Mouse (Mus musculus): ENCODE data around the gene Stac2. TPM values are rescaled to one million over a fixed set of nuclear protein-coding genes. Genes with fewer than 3 reads are reported as not detected.

The Stac2 gene
- total RNA-seq, 2 experiments from 2014 or later: 27.2 to 31.0 TPM

- peak in 1 of 2 experiments; percentile 71 for DNase-seq (ENCODE audit: low spot score in 2 of 2)
Observed at GRCm38 (mm10) chr11:98022555-98023371, 30.5 kb downstream of the Stac2 start, which contains the start of gene Cacnb1. Gene Cacnb1 (minus strand): TSS chr11:98023034.

- no peak for DNase-seq (ENCODE audit: low spot score in 2 of 2)
Observed at GRCm38 (mm10) chr11:98022253-98022554, 31.1 kb downstream of the Stac2 start.

GRCm38 (mm10) chr11:98021565-98022252 is 31.6 kb downstream of the Stac2 start:
- peak in 1 of 2 experiments; percentile 72 for DNase-seq (ENCODE audit: low spot score in 2 of 2)

- DNase-seq (ENCODE audit: low spot score in 2 of 2): no peak
Observed at GRCm38 (mm10) chr11:98021118-98021517, 32.1 kb downstream of the Stac2 start.

GRCm38 (mm10) chr11:98020710-98021109 is 32.6 kb downstream of the Stac2 start:
- no peak for DNase-seq (ENCODE audit: low spot score in 2 of 2)

- DNase-seq (ENCODE audit: low spot score in 2 of 2): no peak
Observed at GRCm38 (mm10) chr11:98019883-98020610, 33.2 kb downstream of the Stac2 start.

- DNase-seq (ENCODE audit: low spot score in 2 of 2): peak; percentile 69 to 83
Observed at GRCm38 (mm10) chr11:98018858-98019641, 34.2 kb downstream of the Stac2 start.

- no peak for DNase-seq (ENCODE audit: low spot score in 2 of 2)
Observed at GRCm38 (mm10) chr11:98018222-98018621, 35.0 kb downstream of the Stac2 start.

- DNase-seq (ENCODE audit: low spot score in 2 of 2): no peak
Observed at GRCm38 (mm10) chr11:98016824-98017223, 36.4 kb downstream of the Stac2 start.

- no peak for DNase-seq (ENCODE audit: low spot score in 2 of 2)
Observed at GRCm38 (mm10) chr11:98016177-98016576, 37.1 kb downstream of the Stac2 start.

GRCm38 (mm10) chr11:98012831-98013230 is 40.4 kb downstream of the Stac2 start:
- no peak for DNase-seq (ENCODE audit: low spot score in 2 of 2)

- no peak for DNase-seq (ENCODE audit: low spot score in 2 of 2)
Observed at GRCm38 (mm10) chr11:98011716-98012115, 41.5 kb downstream of the Stac2 start.

- no peak for DNase-seq (ENCODE audit: low spot score in 2 of 2)
Observed at GRCm38 (mm10) chr11:98008087-98008486, 45.2 kb downstream of the Stac2 start.

GRCm38 (mm10) chr11:98005686-98006085 is 47.6 kb downstream of the Stac2 start:
- DNase-seq (ENCODE audit: low spot score in 2 of 2): no peak

- no peak for DNase-seq (ENCODE audit: low spot score in 2 of 2)
Observed at GRCm38 (mm10) chr11:98005076-98005475, 48.2 kb downstream of the Stac2 start.

- peak in 1 of 2 experiments; percentile 54 for DNase-seq (ENCODE audit: low spot score in 2 of 2)
Observed at GRCm38 (mm10) chr11:98004161-98004560, 49.1 kb downstream of the Stac2 start.

- no peak for DNase-seq (ENCODE audit: low spot score in 2 of 2)
Observed at GRCm38 (mm10) chr11:98003171-98003671, 50.0 kb downstream of the Stac2 start.

GRCm38 (mm10) chr11:98002627-98003026 is 50.6 kb downstream of the Stac2 start:
- DNase-seq (ENCODE audit: low spot score in 2 of 2): peak; percentile 74 to 77

- no peak for DNase-seq (ENCODE audit: low spot score in 2 of 2)
Observed at GRCm38 (mm10) chr11:98001986-98002385, 51.3 kb downstream of the Stac2 start.

- no peak for DNase-seq (ENCODE audit: low spot score in 2 of 2)
Observed at GRCm38 (mm10) chr11:98001351-98001824, 51.9 kb downstream of the Stac2 start.

Measured in layer of hippocampus, postnatal 14 days (tissue).